Mouse (Mus musculus): ENCODE measurements at regions not wholly inside any gene's neighbourhood (a gene's known extent, or its start where the extent isn't known, plus 50 kb on each side); places are given as distances from the start of the nearest gene placed in this dataset.

- no peak for DNase-seq (ENCODE audit: low spot score in 2 of 2)
Measured at GRCm38 (mm10) chr9:47346527-47347111, 183.4 kb upstream of the Cadm1 start.

GRCm38 (mm10) chr9:47350301-47350700 is 179.7 kb upstream of the Cadm1 start:
- no peak for DNase-seq (ENCODE audit: low spot score in 2 of 2)

GRCm38 (mm10) chr9:47351036-47351435 is 178.9 kb upstream of the Cadm1 start:
- DNase-seq (ENCODE audit: low spot score in 2 of 2), result no peak

GRCm38 (mm10) chr9:47353017-47353416 is 177.0 kb upstream of the Cadm1 start:
- no peak for DNase-seq (ENCODE audit: low spot score in 2 of 2)

GRCm38 (mm10) chr9:47353972-47354371 is 176.0 kb upstream of the Cadm1 start:
- DNase-seq (ENCODE audit: low spot score in 2 of 2), result no peak

- no peak for DNase-seq (ENCODE audit: low spot score in 2 of 2)
Measured at GRCm38 (mm10) chr9:47354423-47354822, 175.6 kb upstream of the Cadm1 start.

GRCm38 (mm10) chr9:47354866-47355265 is 175.1 kb upstream of the Cadm1 start:
- DNase-seq (ENCODE audit: low spot score in 2 of 2), result peak in 1 of 2 experiments; percentile 43

GRCm38 (mm10) chr9:47357756-47358399 is 172.1 kb upstream of the Cadm1 start:
- peak; percentile 34 to 40 for DNase-seq (ENCODE audit: low spot score in 2 of 2)

GRCm38 (mm10) chr9:47358400-47358767 is 171.6 kb upstream of the Cadm1 start:
- no peak for DNase-seq (ENCODE audit: low spot score in 2 of 2)

- DNase-seq (ENCODE audit: low spot score in 2 of 2), result no peak
Measured at GRCm38 (mm10) chr9:47363086-47363485, 166.9 kb upstream of the Cadm1 start.

GRCm38 (mm10) chr9:47364762-47365161 is 165.2 kb upstream of the Cadm1 start:
- DNase-seq (ENCODE audit: low spot score in 2 of 2), result no peak

- no peak for DNase-seq (ENCODE audit: low spot score in 2 of 2)
Measured at GRCm38 (mm10) chr9:47367266-47367957, 162.6 kb upstream of the Cadm1 start.

GRCm38 (mm10) chr9:47368015-47368901 is 161.7 kb upstream of the Cadm1 start:
- no peak for DNase-seq (ENCODE audit: low spot score in 2 of 2)

GRCm38 (mm10) chr9:47372296-47372695 is 157.7 kb upstream of the Cadm1 start:
- no peak for DNase-seq (ENCODE audit: low spot score in 2 of 2)

GRCm38 (mm10) chr9:47374086-47374485 is 155.9 kb upstream of the Cadm1 start:
- no peak for DNase-seq (ENCODE audit: low spot score in 2 of 2)

GRCm38 (mm10) chr9:47376645-47377044 is 153.3 kb upstream of the Cadm1 start:
- no peak for DNase-seq (ENCODE audit: low spot score in 2 of 2)

GRCm38 (mm10) chr9:47378541-47378940 is 151.4 kb upstream of the Cadm1 start:
- no peak for DNase-seq (ENCODE audit: low spot score in 2 of 2)

GRCm38 (mm10) chr9:47380361-47380760 is 149.6 kb upstream of the Cadm1 start:
- no peak for DNase-seq (ENCODE audit: low spot score in 2 of 2)

- DNase-seq (ENCODE audit: low spot score in 2 of 2), result no peak
Measured at GRCm38 (mm10) chr9:47384185-47384854, 145.7 kb upstream of the Cadm1 start.

GRCm38 (mm10) chr9:47386646-47387045 is 143.3 kb upstream of the Cadm1 start:
- no peak for DNase-seq (ENCODE audit: low spot score in 2 of 2)

- no peak for DNase-seq (ENCODE audit: low spot score in 2 of 2)
Measured at GRCm38 (mm10) chr9:47387221-47387620, 142.8 kb upstream of the Cadm1 start.

Data from frontal cortex, postnatal 14 days (tissue).